Mouse (Mus musculus): ENCODE data around the gene Esm1.
"Not testable (repeated sequence)": the region's sequence is repeated elsewhere in the genome, so short reads cannot be mapped to it uniquely, and the experiment has no call there.

Esm1 gene

DNA sequence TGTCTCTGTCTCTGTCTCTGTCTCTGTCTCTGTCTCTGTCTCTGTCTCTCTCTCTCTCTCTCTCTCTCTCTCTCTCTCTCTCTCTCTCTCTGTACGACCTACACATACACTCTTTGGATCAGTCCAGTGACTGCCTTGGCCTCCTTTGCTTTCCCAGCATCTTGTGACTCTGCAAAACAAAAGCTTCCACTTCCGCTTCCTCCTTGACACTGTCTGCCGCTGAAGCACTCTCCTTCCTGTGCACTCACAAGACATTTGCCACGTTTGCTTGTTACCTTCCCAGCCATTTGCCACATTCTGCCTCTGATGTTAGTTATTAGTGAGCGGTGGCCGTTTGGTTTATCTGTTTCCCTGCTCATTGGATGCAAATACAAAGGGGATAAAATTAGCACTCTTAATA lies 32.7 kb downstream of the Esm1 start:
- peak; percentile 19 for DNase-seq

DNA sequence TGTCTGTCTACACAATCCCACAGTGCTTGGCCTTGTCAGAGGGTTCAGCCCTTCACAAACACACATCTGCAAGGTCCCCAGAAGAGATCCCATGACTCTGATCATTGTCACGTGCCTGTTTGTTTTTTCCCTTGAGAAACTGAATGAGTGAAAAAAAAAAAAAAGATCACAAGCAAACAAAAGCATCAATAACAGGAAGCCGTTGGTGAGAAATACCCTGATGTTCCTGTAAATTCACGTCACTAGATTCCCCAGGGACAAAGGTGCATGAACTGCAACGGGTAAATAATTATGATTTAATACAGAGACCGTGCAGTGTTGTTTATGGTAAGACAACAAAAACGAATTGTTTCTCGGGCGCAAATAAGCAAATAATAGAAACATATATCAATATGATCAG lies 35.6 kb downstream of the Esm1 start:
- no peak for DNase-seq

DNA sequence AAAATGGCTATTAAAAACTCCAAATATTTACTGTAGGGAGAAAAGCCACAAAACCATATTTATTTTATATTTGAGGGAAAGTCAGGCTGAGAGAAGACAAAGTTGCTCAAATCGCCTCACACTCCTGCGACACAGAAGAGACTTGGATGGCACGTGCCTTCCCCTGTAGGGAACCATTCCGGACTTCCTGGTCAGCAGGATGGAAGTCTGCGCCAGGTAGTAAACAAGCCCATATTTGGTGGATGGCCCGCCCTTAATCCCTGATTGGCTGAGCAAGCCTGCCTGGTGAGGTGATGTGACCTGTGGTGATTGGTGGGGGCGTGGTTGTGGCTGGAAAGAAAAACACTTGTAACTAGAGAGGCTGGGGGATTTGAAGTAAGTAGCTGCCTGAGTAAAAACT lies 43.1 kb downstream of the Esm1 start:
- not testable (repeated sequence) for DNase-seq

GRCm38 (mm10) chr13:113256766-113257165 lies 47.3 kb downstream of the Esm1 start:
- no peak for DNase-seq

- DNase-seq = peak; percentile 31
These were observed 47.7 kb downstream of the Esm1 start for GRCm38 (mm10) chr13:113257190-113257589.

GRCm38 (mm10) chr13:113259237-113259636 lies 49.8 kb downstream of the Esm1 start:
- no peak for DNase-seq

DNA sequence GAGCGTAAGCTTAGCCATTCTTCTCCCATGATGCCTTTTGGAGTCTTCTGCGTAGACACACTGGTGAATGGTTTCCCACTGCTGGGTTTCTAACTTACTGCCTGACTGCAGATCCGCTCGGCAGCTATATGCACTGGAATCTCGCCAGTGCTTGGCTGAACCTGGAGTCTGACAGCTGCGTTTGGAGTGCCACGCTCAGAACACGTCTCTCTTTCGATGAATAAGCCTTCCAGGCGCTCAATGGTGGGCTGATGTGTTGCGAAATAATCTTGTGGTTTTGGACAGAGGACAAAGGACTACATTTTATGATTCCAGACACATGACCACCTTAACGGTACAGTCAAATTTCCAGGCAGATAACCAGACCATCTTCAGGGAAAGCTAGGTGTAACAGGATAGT lies 53.4 kb downstream of the Esm1 start:
- no peak for DNase-seq

GRCm38 (mm10) chr13:113265257-113265656 lies 55.8 kb downstream of the Esm1 start:
- DNase-seq = peak; percentile 53

DNA sequence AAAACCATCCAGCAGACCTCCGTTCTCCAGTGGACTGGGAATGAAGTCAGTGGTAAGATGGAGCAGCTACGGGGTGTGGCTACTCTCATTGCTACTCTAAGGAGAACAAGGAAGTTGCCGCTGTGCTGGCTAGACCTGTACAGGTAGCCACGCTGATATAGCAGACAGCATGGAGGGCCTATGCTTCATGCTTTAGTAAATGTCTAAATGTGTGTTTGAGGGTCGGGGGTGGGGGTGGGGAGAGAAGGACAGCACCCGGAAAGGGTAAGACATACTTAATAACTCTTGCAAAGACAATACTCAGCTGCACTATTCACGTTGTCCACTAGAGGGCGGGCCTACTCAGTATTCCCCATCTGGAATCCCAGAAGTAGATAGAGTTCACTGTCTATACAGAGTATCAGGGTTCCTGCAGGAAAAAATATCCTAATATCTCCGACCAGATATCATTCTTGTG lies 57.1 kb downstream of the Esm1 start:
- DNase-seq = peak; percentile 74

GRCm38 (mm10) chr13:113267204-113267603 lies 57.7 kb downstream of the Esm1 start:
- DNase-seq = no peak

Data from thymus, postnatal 14 days (tissue).